Mouse (Mus musculus): ENCODE measurements at regions not wholly inside any gene's neighbourhood (a gene's known extent, or its start where the extent isn't known, plus 50 kb on each side); places are given as distances from the start of the nearest gene placed in this dataset.
A peak's percentile ranks its signal among the peaks of the same experiment; 100 is the strongest.
"Not testable (repeated sequence)": the region's sequence is repeated elsewhere in the genome, so short reads cannot be mapped to it uniquely, and the experiment has no call there.

- DNase-seq, result no peak
These were observed 143.5 kb downstream of the Cdca7 start for GRCm38 (mm10) chr2:72619446-72619845.

GRCm38 (mm10) chr2:72620182-72620652 lies 144.3 kb downstream of the Cdca7 start:
- DNase-seq, result no peak

- DNase-seq, result no peak
These were observed 152.0 kb downstream of the Cdca7 start for GRCm38 (mm10) chr2:72627915-72628314.

GRCm38 (mm10) chr2:72628626-72629470 lies 152.9 kb downstream of the Cdca7 start:
- no peak for DNase-seq

GRCm38 (mm10) chr2:72629691-72630461 lies 153.9 kb downstream of the Cdca7 start:
- no peak for DNase-seq

GRCm38 (mm10) chr2:72637881-72638620 lies 162.1 kb downstream of the Cdca7 start:
- no peak for DNase-seq

GRCm38 (mm10) chr2:72639022-72639421 lies 163.1 kb downstream of the Cdca7 start:
- no peak for DNase-seq

- no peak for DNase-seq
These were observed 165.3 kb downstream of the Cdca7 start for GRCm38 (mm10) chr2:72641228-72641627.

GRCm38 (mm10) chr2:72644151-72644843 lies 168.3 kb downstream of the Cdca7 start:
- no peak for DNase-seq

GRCm38 (mm10) chr2:72647642-72648041 lies 171.7 kb downstream of the Cdca7 start:
- no peak for DNase-seq

GRCm38 (mm10) chr2:72648294-72648693 lies 172.3 kb downstream of the Cdca7 start:
- no peak for DNase-seq

GRCm38 (mm10) chr2:72655864-72656263 lies 179.9 kb downstream of the Cdca7 start:
- DNase-seq, result peak; percentile 11

GRCm38 (mm10) chr2:72657101-72657920 lies 181.4 kb downstream of the Cdca7 start:
- DNase-seq, result no peak

- no peak for DNase-seq
These were observed 186.4 kb downstream of the Cdca7 start for GRCm38 (mm10) chr2:72662396-72662795.

GRCm38 (mm10) chr2:72662979-72663780 lies 187.2 kb downstream of the Cdca7 start:
- DNase-seq, result no peak

- not testable (repeated sequence) for DNase-seq
These were observed 191.4 kb downstream of the Cdca7 start for GRCm38 (mm10) chr2:72667396-72667795.

GRCm38 (mm10) chr2:72672908-72673901 lies 197.2 kb downstream of the Cdca7 start:
- DNase-seq, result no peak

GRCm38 (mm10) chr2:72674229-72674628 lies 198.3 kb downstream of the Cdca7 start:
- no peak for DNase-seq

GRCm38 (mm10) chr2:72674856-72675440 lies 199.0 kb downstream of the Cdca7 start:
- no peak for DNase-seq
